Mouse (Mus musculus) layer of hippocampus, adult 18-20 months (tissue): ENCODE measurements around the gene Cit. TPM values are rescaled to one million over a fixed set of nuclear protein-coding genes. Genes with fewer than 3 reads are reported as not detected.
A peak's percentile ranks its signal among the peaks of the same experiment; 100 is the strongest.
"Not testable (repeated sequence)": the region's sequence is repeated elsewhere in the genome, so short reads cannot be mapped to it uniquely, and the experiment has no call there.

Experiments used
- DNase-seq, 2 experiments: peaks; one replicate each; pipeline ENCODE4 v3.0.0; 2022; ENCODE audit warnings: low spot score in 2 of 2
- long read RNA-seq: library from polyadenylated mRNA; stranded (forward); transcript quantifications from one replicate; pipeline ENCODE4 v2.0.0, GENCODE M21; 2021
- total RNA-seq, 2 experiments: library from RNA; stranded (reverse); gene quantifications; 2 replicates each; pipeline ENCODE4 v1.2.3; 2021

Gene Cit
- total RNA-seq = 10 to 100 TPM; 59.8 to 72.5 TPM
- long read RNA-seq, transcript Cit-207 (3 exons, 756 nt) = major isoform, 6 of 9 reads
- long read RNA-seq, partial matches to known transcripts = 1 of 9 reads
- long read RNA-seq, other reads (novel, unspliced or antisense) = 2 of 9 reads

GRCm38 (mm10) chr5:115844766-115845634, at the start of gene Cit:
Gene Cit, plus strand, starts transcription at chr5:115845278.
- DNase-seq = peak; percentile 65 to 77

DNA sequence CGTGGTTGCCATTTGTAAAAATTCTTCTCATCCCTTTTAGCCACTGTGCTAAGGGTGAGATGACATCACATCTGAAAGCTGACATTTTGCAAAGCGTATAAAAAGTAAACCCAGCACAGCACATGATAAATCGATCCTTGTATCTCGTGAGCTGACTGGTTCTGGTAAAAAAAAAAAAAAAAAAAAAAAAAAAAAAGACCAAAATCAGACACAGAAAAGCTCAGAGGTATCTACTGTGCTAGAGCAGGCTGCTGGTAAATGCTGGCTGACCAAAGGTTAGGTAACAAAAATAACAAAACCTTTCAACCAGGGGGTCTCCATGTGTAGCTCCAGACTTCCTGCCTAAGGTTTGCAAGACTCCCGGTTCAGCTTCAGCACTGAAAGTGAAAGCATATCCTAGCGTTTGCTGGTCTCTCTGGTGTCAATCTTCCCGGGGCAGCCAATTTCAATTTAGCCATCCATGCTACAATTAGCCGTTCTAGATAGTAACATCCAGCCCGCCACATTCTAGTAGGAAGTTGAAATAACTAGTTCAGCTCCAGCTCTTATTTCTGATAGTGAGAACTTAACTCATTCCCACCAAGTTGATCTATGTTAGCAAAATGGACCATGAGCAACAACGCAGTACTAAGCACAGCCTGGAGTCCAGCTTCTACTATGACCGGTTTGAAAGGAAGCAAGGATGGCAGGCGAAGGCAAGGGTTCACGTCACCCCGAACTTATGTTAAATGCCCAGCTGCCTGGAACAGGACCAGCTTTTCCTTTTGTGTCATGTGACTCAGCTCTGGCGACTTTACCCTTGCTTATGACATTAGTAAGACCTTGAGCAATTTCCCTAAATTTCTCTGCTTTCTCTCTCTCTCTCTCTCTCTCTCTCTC, 45.8 kb upstream of the Cit start:
- no peak for DNase-seq

DNA sequence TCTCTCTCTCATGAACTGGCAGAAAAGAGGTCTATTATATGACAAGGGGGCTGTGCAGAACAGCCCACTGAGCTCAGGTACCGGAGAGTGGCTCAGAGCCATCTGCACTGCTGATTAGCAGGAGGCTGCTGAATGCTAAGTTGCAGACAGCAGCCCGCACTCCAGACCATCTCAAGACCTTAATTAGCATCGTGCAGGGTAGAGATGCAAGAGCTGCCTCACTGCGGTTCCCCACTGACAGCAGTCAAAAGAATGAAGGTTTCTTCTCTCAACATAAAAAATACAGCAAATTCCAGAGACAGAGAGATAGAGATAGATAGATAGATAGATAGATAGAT, 45.2 kb upstream of the Cit start:
- no peak for DNase-seq

GRCm38 (mm10) chr5:115812262-115812661, 32.8 kb upstream of the Cit start:
- no peak for DNase-seq

GRCm38 (mm10) chr5:115817022-115817421, 28.1 kb upstream of the Cit start:
- DNase-seq = no peak

DNA sequence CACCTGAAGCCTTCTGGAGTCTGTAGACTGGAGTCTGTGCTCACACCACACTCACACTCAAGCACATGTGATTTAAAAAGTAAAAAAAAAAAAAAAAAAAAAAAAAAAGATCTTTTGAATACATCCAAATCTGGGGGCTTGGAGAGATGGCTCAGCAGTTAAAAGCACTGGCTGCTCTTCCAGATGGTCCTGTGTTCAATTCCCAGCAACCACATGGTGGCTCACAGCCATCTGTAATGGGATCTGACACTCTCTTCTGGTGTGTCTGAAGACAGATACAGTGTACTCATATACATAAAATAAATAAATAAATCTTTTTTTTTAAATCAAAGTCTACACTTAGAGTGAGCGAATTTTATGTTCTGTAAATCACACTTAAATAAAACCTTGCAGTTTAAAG, 27.4 kb upstream of the Cit start:
- DNase-seq = peak; percentile 8 to 67

- no peak for DNase-seq
These were observed 25.1 kb upstream of the Cit start for GRCm38 (mm10) chr5:115819966-115820365.

DNA sequence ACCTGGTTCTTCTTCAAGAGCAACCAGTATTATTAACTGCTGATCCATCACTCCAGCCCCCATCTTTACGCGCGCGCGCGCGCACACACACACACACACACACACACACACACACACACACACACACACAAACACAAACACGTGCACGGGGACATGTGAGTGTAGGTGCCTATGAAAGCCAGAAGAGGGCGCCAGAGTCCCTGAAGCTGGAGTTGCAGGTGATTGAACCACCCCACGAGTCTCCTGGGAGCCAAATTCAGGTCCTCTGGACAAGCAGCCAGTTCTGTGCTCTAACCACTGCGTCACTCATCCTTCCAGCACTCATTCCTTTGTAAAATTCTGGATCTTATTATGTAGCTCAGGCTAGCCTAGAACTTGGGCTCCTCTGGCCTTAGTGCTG, 23.9 kb upstream of the Cit start:
- DNase-seq = no peak

DNA sequence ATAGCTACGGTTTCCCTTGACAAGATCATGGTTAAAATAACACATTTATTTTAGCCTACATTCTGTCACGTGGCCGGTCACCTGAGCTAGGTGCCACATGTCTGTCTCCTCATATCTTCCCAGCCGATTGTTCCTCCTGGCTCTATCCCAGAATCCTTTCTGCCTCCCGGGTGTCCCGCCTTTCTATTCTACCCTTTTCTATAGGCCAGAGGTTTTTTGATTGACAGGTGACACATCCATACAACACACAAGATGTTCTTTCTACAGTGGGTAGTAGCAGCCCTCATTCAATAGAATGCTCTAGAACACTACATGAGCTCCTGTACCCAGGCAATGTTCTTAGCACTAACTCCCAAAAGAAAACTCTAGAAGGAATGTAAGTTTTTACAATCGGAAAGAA, 23.2 kb upstream of the Cit start:
- DNase-seq = no peak

DNA sequence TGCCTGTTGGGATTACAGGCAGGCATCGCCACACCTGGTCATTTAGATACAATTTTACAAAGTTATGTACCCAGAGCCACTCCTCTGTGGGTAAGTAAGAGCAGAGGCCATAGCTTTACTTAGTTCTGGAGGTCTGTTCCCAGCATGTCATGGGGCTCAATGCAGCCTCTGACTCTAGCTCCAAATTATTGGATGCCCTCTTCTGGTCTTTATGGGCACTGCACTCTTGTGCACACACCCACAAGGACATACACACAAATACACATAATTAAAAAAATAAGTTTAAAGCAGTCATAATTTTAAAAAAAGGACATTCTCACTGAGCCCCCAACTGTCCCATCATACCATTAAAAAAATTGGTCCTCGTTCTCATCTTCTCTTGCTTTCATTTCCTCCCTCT, 12.3 kb upstream of the Cit start:
- DNase-seq = no peak

DNA sequence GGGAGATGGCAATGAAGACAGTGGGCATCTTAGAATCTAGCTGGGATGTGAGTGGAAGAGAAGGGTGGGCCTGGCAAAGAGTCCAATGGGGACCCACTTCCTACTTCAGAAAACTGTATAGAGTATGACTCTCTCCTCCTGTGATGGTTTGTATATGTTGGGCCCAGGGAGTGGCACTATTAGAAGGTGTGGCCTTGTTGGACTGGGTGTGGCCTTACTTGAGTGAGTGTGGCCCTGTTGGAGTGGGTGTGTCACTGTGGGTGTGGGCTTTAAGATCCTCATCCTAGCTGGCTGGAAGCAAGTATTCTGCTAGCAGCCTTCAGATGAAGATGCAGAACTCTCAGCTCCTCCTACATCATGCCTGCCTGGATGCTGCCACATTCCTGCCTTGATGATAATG, 11.3 kb upstream of the Cit start:
- DNase-seq = not testable (repeated sequence)

DNA sequence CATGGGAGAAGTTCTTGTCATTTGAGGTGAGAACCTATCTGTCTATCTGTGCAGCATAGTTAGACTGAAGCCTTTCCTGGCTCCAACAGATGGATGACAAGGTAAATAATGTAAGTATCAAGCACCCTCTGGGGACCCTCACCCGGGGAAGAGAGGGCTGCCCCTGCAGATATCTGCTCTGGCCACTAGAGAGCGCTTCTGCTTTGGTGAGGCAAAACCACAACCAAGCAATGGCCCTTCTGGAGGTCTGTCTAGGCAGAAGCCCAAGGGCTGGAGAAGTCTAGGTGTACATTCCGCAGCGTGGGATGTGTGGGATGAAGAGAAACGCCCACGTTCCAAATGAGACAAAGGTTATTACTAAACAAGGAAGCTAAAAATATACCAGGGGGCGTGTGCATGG, 9.8 kb upstream of the Cit start:
- no peak for DNase-seq

DNA sequence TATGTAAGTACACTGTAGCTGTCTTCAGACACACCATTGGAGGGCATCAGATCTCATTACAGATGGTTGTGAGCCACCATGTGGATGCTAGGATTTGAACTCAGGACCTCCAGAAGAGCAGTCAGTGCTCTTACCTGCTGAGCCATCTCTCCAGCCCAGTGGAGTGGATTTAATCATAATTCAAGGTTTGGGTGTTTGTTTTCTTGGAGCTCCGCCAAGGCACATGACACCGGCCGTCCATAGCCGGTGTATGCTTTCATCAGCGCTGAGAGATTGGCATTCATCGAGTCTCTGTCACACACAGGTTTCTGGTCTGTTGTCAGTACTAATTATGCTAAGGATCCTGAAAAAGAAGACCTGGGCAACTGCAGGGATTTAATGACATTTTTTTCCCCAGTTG, 7.0 kb upstream of the Cit start:
- no peak for DNase-seq

DNA sequence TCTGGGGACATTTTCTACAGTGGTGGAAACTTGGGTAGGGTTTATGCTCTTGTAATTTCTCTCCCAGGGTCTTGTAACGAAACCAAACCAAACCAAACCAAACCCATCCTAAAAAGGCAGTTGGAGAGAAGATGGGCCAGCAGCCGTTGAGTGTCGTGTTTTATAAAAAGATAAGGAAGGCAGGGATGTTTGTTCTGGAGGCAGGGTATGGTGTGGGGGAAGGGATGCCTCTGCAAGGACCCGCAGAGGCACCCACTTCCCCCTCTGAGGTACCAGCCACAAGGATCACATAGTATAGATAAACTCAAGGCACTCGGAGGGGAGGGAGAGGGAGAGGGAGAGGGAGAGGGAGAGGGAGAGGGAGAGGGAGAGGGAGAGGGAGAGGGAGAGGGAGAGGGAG, 4.6 kb upstream of the Cit start:
- no peak for DNase-seq

GRCm38 (mm10) chr5:115840946-115841775, 3.9 kb upstream of the Cit start:
- no peak for DNase-seq

GRCm38 (mm10) chr5:115844368-115844765, 711 bp upstream of the Cit start:
- no peak for DNase-seq

GRCm38 (mm10) chr5:115845635-115846174, 627 bp downstream of the Cit start:
- DNase-seq = no peak

GRCm38 (mm10) chr5:115847166-115847565, 2.1 kb downstream of the Cit start:
- no peak for DNase-seq

DNA sequence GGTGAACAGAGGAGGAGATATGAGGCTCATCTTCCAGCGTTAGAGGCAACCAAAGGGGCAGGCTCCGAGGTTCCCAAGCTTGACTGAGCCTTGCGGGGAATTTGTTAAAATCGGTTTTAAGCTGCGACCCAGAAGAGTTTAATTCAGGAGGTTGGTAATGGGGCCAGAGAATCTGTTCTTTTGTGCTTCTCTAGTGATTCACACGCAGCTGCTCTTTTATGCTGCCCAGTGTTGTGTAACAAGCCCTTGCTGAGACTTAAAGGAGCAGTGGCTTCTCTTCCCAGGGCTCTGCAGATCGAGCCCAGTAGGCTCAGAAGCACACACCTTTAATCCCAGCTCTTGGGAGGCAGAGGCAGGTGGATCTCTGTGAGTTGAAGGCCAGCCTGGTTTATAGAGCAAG, 3.4 kb downstream of the Cit start:
- peak in 1 of 2 experiments; percentile 55 for DNase-seq

DNA sequence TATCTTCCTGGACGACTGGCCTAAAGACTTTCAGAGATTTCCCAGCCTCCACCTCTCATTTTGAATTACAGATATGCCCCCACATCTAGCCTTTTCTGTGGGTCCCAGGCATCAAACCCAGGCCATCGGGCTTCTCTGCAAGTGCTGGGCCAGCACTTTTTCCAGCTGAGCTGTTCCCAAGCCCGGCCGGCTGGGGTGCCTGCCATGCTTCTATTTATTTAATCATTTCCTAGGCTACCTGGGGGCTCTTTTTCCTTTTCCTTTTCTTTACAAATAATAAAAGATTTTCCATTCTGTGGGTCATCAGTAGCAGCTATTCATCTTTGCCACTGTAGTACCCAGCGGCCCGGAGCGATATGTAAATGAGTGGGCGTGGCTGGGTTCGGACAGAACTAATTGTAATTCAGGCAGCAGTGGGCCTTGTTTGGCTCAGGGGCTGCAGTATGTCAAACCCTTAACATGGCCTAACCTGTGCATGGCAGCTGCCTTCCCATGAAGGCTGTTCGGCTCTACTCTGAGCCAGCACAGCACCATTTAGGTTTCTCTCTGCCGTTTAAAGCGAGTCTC, 4.3 kb downstream of the Cit start:
- DNase-seq = no peak
